Mouse (Mus musculus) NIH3T3 (cell line): ENCODE data around the gene Pes1.

Experiments
- DNase-seq: peaks from one replicate; pipeline ENCODE4 v3.0.0-alpha.2; 2012; ENCODE audit warnings: low read depth

Gene Pes1

GRCm38 (mm10) chr11:3964416-3965172, 819 bp downstream of the Pes1 start:
- no peak for DNase-seq

- DNase-seq: peak; percentile 55
These were observed 6.1 kb downstream of the Pes1 start for GRCm38 (mm10) chr11:3969837-3970236.

- DNase-seq: no peak
These were observed 6.6 kb downstream of the Pes1 start for GRCm38 (mm10) chr11:3970361-3970760.

GRCm38 (mm10) chr11:3973081-3973480, 9.3 kb downstream of the Pes1 start:
- DNase-seq: no peak

- DNase-seq: no peak
These were observed 10.5 kb downstream of the Pes1 start for GRCm38 (mm10) chr11:3974311-3974710.

GRCm38 (mm10) chr11:3976678-3977077, 12.9 kb downstream of the Pes1 start, which contains the start of gene 4930556J24Rik:
Gene 4930556J24Rik, minus strand, starts transcription at chr11:3976778.
- DNase-seq: no peak

GRCm38 (mm10) chr11:3978421-3978820, 14.6 kb downstream of the Pes1 start:
- DNase-seq: no peak

GRCm38 (mm10) chr11:3981536-3981935, 17.8 kb downstream of the Pes1 start:
- DNase-seq: no peak

- no peak for DNase-seq
These were observed 18.8 kb downstream of the Pes1 start for GRCm38 (mm10) chr11:3982275-3983209.

GRCm38 (mm10) chr11:3983291-3983862, 19.6 kb downstream of the Pes1 start, which contains the start of gene Gal3st1:
Gene Gal3st1, plus strand, starts transcription at chr11:3983636.
- DNase-seq: no peak

- no peak for DNase-seq
These were observed 20.3 kb downstream of the Pes1 start for GRCm38 (mm10) chr11:3983863-3984745.

GRCm38 (mm10) chr11:3989748-3990147, 26.0 kb downstream of the Pes1 start:
- DNase-seq: no peak

GRCm38 (mm10) chr11:3993132-3993531, 29.4 kb downstream of the Pes1 start:
- no peak for DNase-seq

GRCm38 (mm10) chr11:3993914-3994313, 30.1 kb downstream of the Pes1 start:
- no peak for DNase-seq

GRCm38 (mm10) chr11:3995511-3995910, 31.7 kb downstream of the Pes1 start:
- DNase-seq: no peak

- DNase-seq: no peak
These were observed 33.1 kb downstream of the Pes1 start for GRCm38 (mm10) chr11:3996840-3997239.

GRCm38 (mm10) chr11:3997978-3998720, 34.4 kb downstream of the Pes1 start:
- no peak for DNase-seq

GRCm38 (mm10) chr11:3999547-3999946, 35.8 kb downstream of the Pes1 start:
- DNase-seq: no peak

- peak; percentile 84 for DNase-seq
These were observed 37.8 kb downstream of the Pes1 start for GRCm38 (mm10) chr11:4001603-4002002.

- DNase-seq: no peak
These were observed 41.5 kb downstream of the Pes1 start for GRCm38 (mm10) chr11:4005220-4005805.
